Mouse (Mus musculus): ENCODE data around the gene Dnajc7.
"Not testable (repeated sequence)": the region's sequence is repeated elsewhere in the genome, so short reads cannot be mapped to it uniquely, and the experiment has no call there.

Dnajc7 gene

GRCm38 (mm10) chr11:100548141-100548540, 71.8 kb downstream of the Dnajc7 start:
- DNase-seq (ENCODE audit: low read depth), result no peak

- DNase-seq (ENCODE audit: low read depth), result peak; percentile 43
These were observed 73.0 kb downstream of the Dnajc7 start for GRCm38 (mm10) chr11:100546955-100547354.

GRCm38 (mm10) chr11:100545746-100546085, 74.3 kb downstream of the Dnajc7 start:
- no peak for DNase-seq (ENCODE audit: low read depth)

GRCm38 (mm10) chr11:100544832-100545745, 74.9 kb downstream of the Dnajc7 start, which contains the start of gene Ttc25:
Gene Ttc25 (plus strand): TSS chr11:100545607.
- peak; percentile 94 for DNase-seq (ENCODE audit: low read depth)

DNA sequence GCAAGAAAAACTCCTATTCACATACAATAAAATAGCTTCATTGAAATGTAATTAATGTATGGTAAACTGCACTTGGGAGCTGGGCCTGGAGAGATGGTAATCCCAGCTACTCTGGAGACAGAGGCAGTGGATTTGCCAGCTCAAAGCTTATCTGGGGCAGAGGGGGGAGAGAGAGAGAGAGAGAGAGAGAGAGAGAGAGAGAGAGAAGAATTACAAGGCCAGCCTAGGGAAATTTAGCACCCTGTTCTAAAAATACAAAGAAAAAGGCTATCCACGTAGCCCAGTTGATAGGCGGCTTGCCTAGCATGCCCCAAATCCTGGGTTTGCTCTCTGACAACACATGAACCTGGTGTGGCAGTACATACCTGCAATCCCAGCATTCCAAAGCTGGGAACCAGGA, 78.4 kb downstream of the Dnajc7 start:
- DNase-seq (ENCODE audit: low read depth), result no peak

DNA sequence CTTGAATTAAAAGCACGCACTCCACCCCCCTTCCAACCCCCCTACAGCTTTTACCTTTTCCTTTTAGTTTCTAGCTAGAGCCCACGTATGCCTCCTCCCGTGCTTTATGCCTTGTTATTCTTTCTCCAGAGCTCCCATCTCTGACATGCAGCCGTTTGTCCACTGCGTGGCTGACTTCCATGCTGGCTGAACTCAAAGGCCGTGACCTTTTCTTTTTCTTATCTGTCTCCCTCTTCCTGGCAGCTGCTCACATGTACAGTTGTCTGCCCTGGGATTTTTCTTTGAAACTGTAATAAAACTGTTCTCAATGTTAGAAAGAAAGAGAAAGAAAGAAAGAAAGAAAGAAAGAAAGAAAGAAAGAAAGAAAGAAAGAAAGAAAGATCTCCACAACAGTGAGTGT, 79.0 kb downstream of the Dnajc7 start:
- DNase-seq (ENCODE audit: low read depth), result no peak

DNA sequence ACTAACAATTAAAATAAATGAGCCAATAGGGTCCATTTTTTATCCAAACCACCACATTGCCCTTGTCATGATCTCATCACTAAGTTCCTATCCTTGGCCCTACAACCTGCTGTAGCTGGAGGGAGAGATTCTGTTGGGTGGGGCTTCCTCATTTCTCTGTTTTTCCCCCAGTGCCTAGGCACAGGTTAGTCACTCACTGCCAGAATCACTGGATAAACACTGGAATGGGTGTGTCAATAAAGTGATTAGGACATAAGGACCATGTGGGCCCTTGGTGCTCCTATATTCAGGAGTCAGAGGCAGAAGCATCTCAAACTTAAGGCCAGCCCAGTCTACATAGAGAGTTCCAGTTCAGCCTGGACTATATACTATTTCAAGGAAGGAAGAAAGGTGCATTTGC, 83.5 kb downstream of the Dnajc7 start:
- no peak for DNase-seq (ENCODE audit: low read depth)

- DNase-seq (ENCODE audit: low read depth), result peak; percentile 71
These were observed 84.0 kb downstream of the Dnajc7 start for GRCm38 (mm10) chr11:100535996-100536395.

DNA sequence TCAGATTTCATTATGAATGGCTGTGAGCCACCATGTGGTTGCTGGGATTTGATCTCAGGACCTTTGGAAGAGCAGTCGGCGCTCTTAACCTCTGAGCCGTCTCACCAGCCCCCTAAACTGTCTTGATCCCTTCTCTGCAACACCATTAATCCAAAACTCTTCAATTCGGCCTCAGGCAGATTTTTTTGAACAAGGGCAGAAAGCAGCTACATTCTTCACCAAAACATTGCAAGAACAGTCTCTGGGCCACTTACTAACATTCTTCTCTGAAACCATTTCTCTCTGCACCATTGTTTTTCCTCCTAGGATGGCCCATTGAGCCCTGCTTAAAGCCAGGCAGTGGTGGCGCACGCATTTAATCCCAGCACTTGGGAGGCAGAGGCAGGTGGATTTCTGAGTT, 85.1 kb downstream of the Dnajc7 start:
- not testable (repeated sequence) for DNase-seq (ENCODE audit: low read depth)

DNA sequence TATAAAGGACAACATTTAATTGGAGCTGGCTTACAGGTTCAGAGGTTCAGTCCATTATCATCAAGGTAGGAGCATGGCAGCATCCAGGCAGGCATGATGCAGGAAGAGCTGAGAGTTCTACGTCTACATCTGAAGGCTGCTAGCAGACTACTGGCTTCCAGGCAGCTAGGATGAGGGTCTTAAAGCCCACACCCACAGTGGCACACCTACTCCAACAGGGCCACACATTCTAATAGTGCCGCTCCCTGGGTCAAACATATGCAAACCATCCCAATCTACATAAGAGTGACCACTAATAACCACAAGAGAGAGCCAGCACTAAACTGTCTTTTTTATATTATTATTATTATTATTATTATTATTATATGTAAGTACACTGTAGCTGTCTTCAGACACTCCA, 85.6 kb downstream of the Dnajc7 start:
- not testable (repeated sequence) for DNase-seq (ENCODE audit: low read depth)

- DNase-seq (ENCODE audit: low read depth), result no peak
These were observed 86.1 kb downstream of the Dnajc7 start for GRCm38 (mm10) chr11:100533871-100534270.

All from 416B (cell line).